Mouse (Mus musculus) limb, embryonic 11.5 days (tissue): ENCODE data around the gene Rspry1. TPM values are rescaled to one million over a fixed set of nuclear protein-coding genes. Genes with fewer than 3 reads are reported as not detected.
A peak's percentile ranks its signal among the peaks of the same experiment; 100 is the strongest.

Experiments used
- ATAC-seq: fragments of 200-750 bp; cut with Nextera tagmentation; 2 replicates; pipeline ENCODE4 v1.8.0; 2017; ENCODE audit warnings: low read depth; ENCODE audit not compliant: insufficient number of reproducible peaks, low FRiP score, low TSS enrichment
- DNase-seq: peaks from one replicate; pipeline ENCODE4 v3.0.0-alpha.2; 2015; ENCODE audit warnings: low spot score
- H3K27ac ChIP-seq: fragments of 300-500 bp; sonication (generic); replicated peaks from 2 replicates; pipeline ENCODE4 v1.5.1; 2014; ENCODE audit warnings: low read depth, mild to moderate bottlenecking, low read length
- H3K27me3 ChIP-seq: fragments of 300-500 bp; sonication (generic); 2 replicates; pipeline ENCODE4 v1.6.1; 2014; ENCODE audit warnings: mild to moderate bottlenecking, low read length, mixed read lengths; ENCODE audit not compliant: control insufficient read depth, insufficient read depth
- H3K36me3 ChIP-seq: fragments of 300-500 bp; sonication (generic); 2 replicates; pipeline ENCODE4 v1.6.1; 2014; ENCODE audit warnings: mild to moderate bottlenecking, low read length, moderate library complexity, mixed read lengths; ENCODE audit not compliant: control insufficient read depth, insufficient read depth
- H3K4me1 ChIP-seq: fragments of 300-500 bp; sonication (generic); 2 replicates; pipeline ENCODE4 v1.6.1; 2014; ENCODE audit warnings: low read length, mixed read lengths; ENCODE audit not compliant: control insufficient read depth, insufficient read depth
- H3K4me2 ChIP-seq: fragments of 300-500 bp; sonication (generic); 2 replicates; pipeline ENCODE4 v1.6.1; 2014; ENCODE audit warnings: low read depth, mild to moderate bottlenecking, moderate library complexity; ENCODE audit not compliant: severe bottlenecking
- H3K4me3 ChIP-seq: fragments of 300-500 bp; sonication (generic); 2 replicates; pipeline ENCODE4 v1.5.1; 2014; ENCODE audit warnings: low read depth, low read length
- H3K9ac ChIP-seq: fragments of 300-500 bp; sonication (generic); 2 replicates; pipeline ENCODE4 v1.6.1; 2014; ENCODE audit warnings: mild to moderate bottlenecking, low read length
- H3K9me3 ChIP-seq: fragments of 300-500 bp; sonication (generic); 2 replicates; pipeline ENCODE4 v1.6.1; 2016; ENCODE audit warnings: low read length; ENCODE audit not compliant: control insufficient read depth
- WGBS: fragments of 180-500 bp; shearing (Covaris S2); extraction: QIAGEN DNeasy Blood & Tissue Kit; methylation state at CpG from one replicate; pipeline ENCODE4 v1.1.7; 2014; 5-methylcytosine and 5-hydroxymethylcytosine counted together
- polyA plus RNA-seq: library from polyadenylated mRNA; unstranded; fragments of >200 nt; fragmentation: Nextera tagmentation; extraction: Ambion mirVana; gene quantifications from 2 replicates; pipeline ENCODE4 v1.2.1, GENCODE M21; 2014

The Rspry1 gene
- polyA plus RNA-seq, 1 experiment from 2014 or later: 43.1 TPM

DNA sequence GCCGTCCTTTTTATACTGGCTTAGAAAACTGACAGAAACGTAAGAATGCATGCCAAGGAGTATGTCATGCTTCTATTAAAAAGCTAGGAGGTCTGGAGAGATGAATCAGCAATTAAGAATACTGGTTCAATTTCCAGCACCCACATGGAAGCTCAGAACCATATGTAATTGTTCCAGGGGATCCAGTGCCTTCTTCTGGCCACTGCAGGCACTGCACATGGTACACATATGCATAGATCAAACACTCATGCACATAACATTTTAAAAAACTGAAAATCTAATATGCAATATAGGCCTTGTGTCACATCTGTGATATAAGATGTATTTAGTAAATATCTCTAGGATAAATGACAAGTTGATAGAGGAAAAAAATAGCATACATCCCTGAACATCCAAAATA is 56.3 kb downstream of the Rspry1 start:
- no peaks in the 10 kb centered on the region for H3K9me3 ChIP-seq
- no peak overlapping the region for H3K4me2 ChIP-seq
- DNase-seq (no peak), ATAC-seq (no peak)
- no peaks in the 10 kb centered on the region for H3K4me1 ChIP-seq
- no peak overlapping the region for H3K9ac ChIP-seq
- H3K4me3 ChIP-seq: no peak overlapping the region
- peaks cover 8% of the 10 kb centered on the region; the same call in 1 of the 2 replicates for H3K36me3 ChIP-seq
- 84% methylated on average over 2 of the region's 2 CpGs for WGBS
- H3K27ac ChIP-seq: no peak overlapping the region
- H3K27me3 ChIP-seq: no peaks in the 10 kb centered on the region

DNA sequence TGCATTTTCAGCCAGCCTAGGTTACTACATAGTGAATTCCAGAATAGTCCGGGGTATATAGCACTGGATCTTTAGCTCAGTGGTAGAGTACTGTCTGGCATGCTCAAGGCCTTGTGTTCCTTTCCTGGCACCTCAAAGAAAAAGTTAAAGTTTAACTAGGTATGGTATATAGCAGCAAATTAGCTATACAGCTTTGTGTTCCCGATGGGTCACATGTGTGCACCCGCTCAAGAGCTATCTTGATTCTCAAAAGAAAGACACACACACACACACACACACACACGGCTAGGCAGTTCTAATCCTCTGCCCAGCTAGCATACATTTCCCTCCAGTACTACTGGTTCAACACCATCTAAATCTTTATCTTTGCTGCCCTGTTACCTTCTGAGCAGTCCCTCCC is 58.7 kb downstream of the Rspry1 start:
- peaks cover 2% of the 10 kb centered on the region; the same call in 1 of the 2 replicates for H3K36me3 ChIP-seq
- WGBS: 90% methylated on average over 4 of the region's 4 CpGs
- no peaks in the 10 kb centered on the region for H3K4me1 ChIP-seq
- no peak overlapping the region for H3K4me3 ChIP-seq
- DNase-seq (no peak), ATAC-seq (no peak)
- no peak overlapping the region for H3K4me2 ChIP-seq
- no peak overlapping the region for H3K27ac ChIP-seq
- no peak overlapping the region for H3K9ac ChIP-seq
- no peaks in the 10 kb centered on the region for H3K27me3 ChIP-seq
- no peaks in the 10 kb centered on the region for H3K9me3 ChIP-seq

DNA sequence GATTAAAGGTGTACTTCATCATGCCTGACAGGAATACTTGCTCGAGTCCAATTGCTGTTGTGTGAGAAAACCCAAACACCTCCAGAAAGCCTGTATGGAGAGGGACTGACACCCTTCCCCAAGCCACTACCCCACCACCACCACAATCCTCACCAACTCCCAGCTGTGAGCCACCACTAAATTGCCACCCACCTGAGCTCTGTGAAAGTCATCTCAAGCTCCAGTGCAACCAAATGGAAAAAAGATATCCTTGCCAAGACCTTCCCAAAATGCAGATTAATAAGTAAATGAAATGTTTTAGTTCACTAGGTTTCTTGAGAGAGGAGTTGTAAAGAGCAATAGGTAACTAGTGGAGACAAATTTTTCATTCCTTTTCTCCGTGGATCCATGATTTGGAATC is 63.0 kb downstream of the Rspry1 start:
- ATAC-seq: no peak
- DNase-seq: no peak

DNA sequence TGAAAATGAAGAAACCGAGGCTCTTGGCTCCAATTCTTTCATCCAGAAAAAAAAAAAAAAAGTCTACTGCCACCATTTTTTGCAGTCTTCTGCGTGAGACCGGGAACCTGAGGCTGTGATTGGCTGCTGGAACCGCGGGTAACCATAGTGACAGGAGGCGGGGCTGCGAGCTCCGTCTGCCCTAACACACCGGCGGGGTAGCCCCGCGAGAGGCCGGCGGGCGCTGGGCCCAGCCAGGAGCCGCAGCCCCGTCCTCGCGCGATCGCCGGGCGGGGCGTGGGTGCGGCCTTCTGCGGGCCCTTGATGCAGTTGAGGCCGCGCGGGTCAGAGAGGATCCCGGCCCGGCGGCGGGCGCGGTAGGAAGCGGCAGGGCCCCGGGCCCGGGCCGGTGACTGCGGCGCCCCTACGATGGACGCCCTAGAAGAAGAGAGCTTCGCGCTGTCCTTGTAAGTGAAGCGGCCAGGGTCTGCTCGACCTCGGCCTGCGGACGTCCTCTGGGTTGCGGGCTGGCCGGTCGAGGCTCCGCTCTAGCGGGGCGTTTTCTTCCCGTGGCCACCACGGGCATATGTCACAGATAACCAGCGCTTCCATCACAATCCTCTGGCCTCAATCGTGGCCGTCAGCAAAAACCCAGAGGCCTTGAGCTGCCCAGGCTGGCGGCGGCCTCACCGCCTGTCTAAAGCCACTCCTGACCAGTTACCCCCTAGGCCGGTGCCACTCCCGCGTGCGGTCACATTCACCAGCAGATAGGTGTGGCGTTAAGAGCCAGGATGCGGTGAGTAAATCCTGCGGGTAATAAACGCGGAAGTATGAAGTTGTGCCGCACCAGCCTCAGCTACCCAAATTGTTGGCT is 64.9 kb downstream of the Rspry1 start, which contains the start of gene Arl2bp:
Gene Arl2bp (plus strand): TSS at position 145 of the 853 bp plus-strand sequence.
- H3K4me1 ChIP-seq: peaks cover 3% of the 10 kb centered on the region; the same call in 1 of the 2 replicates
- H3K27ac ChIP-seq: peak within 1 kb of the TSS; percentile 67
- under 1% methylated on average over 74 of the region's 74 CpGs for WGBS
- peak within 1 kb of the TSS; percentile 64 for H3K4me2 ChIP-seq
- H3K36me3 ChIP-seq: peaks cover 8% of the 10 kb centered on the region
- no peaks in the 10 kb centered on the region for H3K9me3 ChIP-seq
- no peaks in the 10 kb centered on the region for H3K27me3 ChIP-seq
- H3K4me3 ChIP-seq: peak within 1 kb of the TSS; percentile 91
- peak; percentile 99 for ATAC-seq
- peak; percentile 95 for DNase-seq
- H3K9ac ChIP-seq: peak within 1 kb of the TSS; percentile 96

More for the DNA sequence above, 63.0 kb downstream of the Rspry1 start:
- no peaks in the 10 kb centered on the region for H3K27me3 ChIP-seq
- H3K9ac ChIP-seq: no peak overlapping the region
- no peak overlapping the region for H3K4me2 ChIP-seq
- no peak overlapping the region for H3K4me3 ChIP-seq
- peaks cover 3% of the 10 kb centered on the region; the same call in 1 of the 2 replicates for H3K4me1 ChIP-seq
- H3K9me3 ChIP-seq: no peaks in the 10 kb centered on the region
- H3K27ac ChIP-seq: no peak overlapping the region
- H3K36me3 ChIP-seq: no peaks in the 10 kb centered on the region
- 82% methylated on average over 2 of the region's 2 CpGs for whole genome bisulfite sequencing

DNA sequence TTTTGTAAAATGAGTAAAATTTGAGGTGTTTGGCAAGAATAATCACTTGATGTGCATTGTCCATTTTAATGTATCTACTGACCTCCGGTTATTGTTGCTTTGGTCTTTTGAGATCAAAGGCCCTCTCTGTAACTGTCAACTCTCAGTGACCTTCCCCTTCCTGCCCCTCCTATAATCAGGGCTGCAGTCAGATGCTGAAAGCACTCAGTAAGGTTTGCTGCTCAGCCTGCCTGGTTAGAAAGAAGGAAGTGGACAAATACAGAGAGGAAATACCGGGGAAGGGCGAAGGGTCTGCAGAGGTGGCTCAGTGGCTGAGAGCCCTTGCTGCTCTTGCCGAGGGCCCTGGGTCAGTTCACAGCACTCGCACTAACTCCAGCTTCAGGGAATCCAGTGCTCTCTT is 72.6 kb downstream of the Rspry1 start:
- Histone ChIP-seq H3K27me3 (no peaks in the 10 kb centered on the region), H3K4me3 (no peak overlapping the region), H3K36me3 (peaks cover 18% of the 10 kb centered on the region), H3K27ac (no peak overlapping the region), H3K9me3 (no peaks in the 10 kb centered on the region), H3K4me2 (no peak overlapping the region), H3K9ac (no peak overlapping the region), H3K4me1 (no peaks in the 10 kb centered on the region)
- WGBS: 69% methylated on average over 5 of the region's 5 CpGs
- ATAC-seq: no peak
- no peak for DNase-seq

DNA sequence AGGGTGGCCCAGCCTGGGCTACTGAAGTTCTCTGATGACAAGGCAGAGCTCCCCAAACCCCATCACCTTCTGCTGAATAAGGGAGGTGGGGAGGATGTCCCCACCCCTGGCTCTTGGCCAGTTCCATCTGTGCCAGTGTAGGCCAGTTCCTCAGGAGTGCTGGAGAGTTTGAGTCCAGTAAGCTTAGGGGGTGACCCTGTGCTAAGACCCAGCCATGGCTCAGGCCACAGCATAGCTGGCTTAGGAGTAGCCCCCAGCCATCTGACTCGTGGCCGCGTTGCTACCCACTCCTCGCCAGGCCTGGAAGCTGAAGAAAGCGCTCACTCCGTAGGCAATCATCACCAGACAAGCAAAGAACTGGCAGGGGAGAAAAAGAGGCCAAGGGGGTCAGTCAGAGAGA is 74.2 kb downstream of the Rspry1 start:
- Histone ChIP-seq H3K9ac (no peak overlapping the region), H3K9me3 (no peaks in the 10 kb centered on the region; the same call in 1 of the 2 replicates), H3K4me2 (no peak overlapping the region), H3K27ac (no peak overlapping the region), H3K36me3 (peaks cover 14% of the 10 kb centered on the region), H3K27me3 (no peaks in the 10 kb centered on the region), H3K4me3 (no peak overlapping the region), H3K4me1 (no peaks in the 10 kb centered on the region)
- DNase-seq (no peak), ATAC-seq (0 out of 2 replicates have a peak, but pooled peaks have one; percentile 40)
- WGBS: 88% methylated on average over 6 of the region's 6 CpGs

DNA sequence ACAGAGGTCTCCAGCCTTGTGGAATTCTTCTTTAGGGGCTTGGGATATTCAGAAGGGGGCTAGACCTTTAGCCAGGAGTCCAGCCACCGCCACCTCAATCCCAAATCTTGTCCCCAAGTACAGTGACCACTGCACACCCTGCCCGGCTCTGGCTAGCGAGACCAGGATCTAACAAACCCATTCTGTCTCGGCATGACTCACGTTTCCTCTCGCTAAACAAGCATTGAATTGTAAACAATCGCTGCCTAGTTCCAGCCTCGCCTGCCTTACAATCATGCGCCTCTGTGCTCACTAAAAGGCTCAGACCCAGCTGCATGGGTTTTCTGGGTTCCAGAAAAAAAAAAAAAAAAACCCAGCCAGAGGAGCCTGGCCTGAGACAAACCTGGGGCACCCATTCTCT is 76.8 kb downstream of the Rspry1 start:
- WGBS: 54% methylated on average over 9 of the region's 9 CpGs
- ATAC-seq (no peak), DNase-seq (no peak)
- Histone ChIP-seq H3K4me3 (no peak overlapping the region), H3K27ac (0 out of 2 replicates have a peak overlapping the region, but pooled peaks have one; percentile 47), H3K4me2 (no peak overlapping the region), H3K9ac (no peak overlapping the region), H3K36me3 (no peaks in the 10 kb centered on the region; the same call in 1 of the 2 replicates), H3K4me1 (no peaks in the 10 kb centered on the region), H3K9me3 (no peaks in the 10 kb centered on the region; the same call in 1 of the 2 replicates), H3K27me3 (no peaks in the 10 kb centered on the region)

DNA sequence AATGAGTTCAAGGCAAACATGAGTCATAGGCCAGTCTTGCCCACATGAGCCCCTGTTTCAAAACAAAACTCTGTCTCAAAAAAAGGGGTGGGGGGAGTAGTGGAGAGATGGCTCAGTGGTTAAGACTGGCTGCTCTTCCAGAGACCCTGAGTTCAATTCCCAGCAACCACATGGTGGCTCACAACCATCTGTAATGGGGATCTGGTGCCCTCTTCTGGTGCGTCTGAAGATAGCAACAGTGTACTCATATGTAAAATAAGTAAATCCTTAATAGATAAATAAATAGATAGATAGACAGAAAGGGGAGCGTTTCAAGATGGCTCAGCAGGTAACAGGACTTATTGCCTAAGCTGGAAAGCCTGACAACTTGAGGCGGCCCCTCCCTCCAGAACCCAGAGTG is 78.7 kb downstream of the Rspry1 start:
- Histone ChIP-seq H3K36me3 (no peaks in the 10 kb centered on the region), H3K27me3 (no peaks in the 10 kb centered on the region), H3K27ac (no peak overlapping the region), H3K4me2 (no peak overlapping the region), H3K9me3 (no peaks in the 10 kb centered on the region; the same call in 1 of the 2 replicates), H3K9ac (no peak overlapping the region), H3K4me1 (no peaks in the 10 kb centered on the region), H3K4me3 (no peak overlapping the region)
- no peak for DNase-seq
- no peak for ATAC-seq
- WGBS: 85% methylated on average over 3 of the region's 3 CpGs
